Mouse (Mus musculus): ENCODE measurements at regions not wholly inside any gene's neighbourhood (a gene's known extent, or its start where the extent isn't known, plus 50 kb on each side); places are given as distances from the start of the nearest gene placed in this dataset.

DNA sequence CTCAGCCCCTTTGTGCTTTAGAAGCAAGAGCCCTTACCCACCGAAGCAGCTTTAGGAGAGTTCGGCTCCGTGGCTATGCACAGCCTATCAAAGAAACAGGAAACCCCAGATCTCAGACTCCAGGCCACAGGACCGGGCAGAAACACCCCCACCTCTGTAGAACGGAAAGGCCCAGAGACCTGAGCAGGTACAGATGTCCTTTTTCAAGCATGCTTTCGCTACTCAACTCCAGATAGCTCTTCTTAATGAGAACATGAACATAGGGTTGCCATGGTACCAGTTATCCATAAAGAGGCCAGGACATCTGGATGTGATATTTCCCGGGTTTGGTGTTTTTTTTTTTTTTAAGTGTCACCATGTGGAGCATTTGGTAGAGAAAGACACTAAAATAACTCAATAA lies 107.4 kb downstream of the Cdc5l start:
- no peaks in the 10 kb centered on the region for H3K9me3 ChIP-seq (replicated peaks; ENCODE audit: control insufficient read depth, low read length)
- WGBS (ENCODE audit: insufficient replicate concordance) = 48% methylated on average over 7 of the region's 7 CpGs
- no peak for ATAC-seq (ENCODE audit: low read depth)

DNA sequence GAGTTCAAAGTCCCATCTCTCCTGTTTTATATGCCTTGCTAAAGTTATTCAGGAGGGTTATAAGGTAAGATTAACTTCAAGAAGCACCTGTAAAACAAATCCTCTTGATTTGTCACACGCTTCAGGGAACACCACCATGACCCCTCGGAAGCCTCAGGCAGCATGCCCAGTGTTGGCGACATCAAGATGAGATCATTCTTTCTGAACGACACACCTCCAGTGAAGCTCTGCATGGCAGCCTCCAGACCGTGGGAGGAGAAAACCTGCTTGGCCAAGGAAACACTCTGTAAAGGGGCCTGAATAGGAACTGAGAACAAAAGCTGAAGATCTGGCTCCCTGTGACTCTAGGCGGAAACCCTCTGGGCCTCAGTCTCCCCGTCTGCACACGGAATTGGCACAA lies 110.7 kb downstream of the Cdc5l start:
- H3K36me3 ChIP-seq (ENCODE audit: control insufficient read depth, insufficient read depth) = no peaks in the 10 kb centered on the region
- ATAC-seq (ENCODE audit: low read depth) = no peak
- H3K9me3 ChIP-seq (replicated peaks; ENCODE audit: control insufficient read depth, low read length) = no peaks in the 10 kb centered on the region
- H3K9ac ChIP-seq (ENCODE audit: low read depth, low read length) = no peak overlapping the region
- no peak overlapping the region for H3K4me3 ChIP-seq (ENCODE audit: low read depth, low read length)
- WGBS (ENCODE audit: insufficient replicate concordance) = 65% methylated on average over 8 of the region's 8 CpGs
- H3K27ac ChIP-seq (ENCODE audit: low read length) = no peak overlapping the region
- no peak overlapping the region for H3K4me2 ChIP-seq (ENCODE audit: low read depth, low read length)
- no peaks in the 10 kb centered on the region for H3K27me3 ChIP-seq (ENCODE audit: control insufficient read depth, insufficient read depth, low read depth, low read length)
- H3K4me1 ChIP-seq (ENCODE audit: control insufficient read depth, low read depth, low read length) = no peaks in the 10 kb centered on the region

More for the DNA sequence above, 107.4 kb downstream of the Cdc5l start:
- H3K9ac ChIP-seq (ENCODE audit: low read depth, low read length) = no peak overlapping the region
- H3K4me3 ChIP-seq (ENCODE audit: low read depth, low read length) = no peak overlapping the region
- H3K36me3 ChIP-seq (ENCODE audit: control insufficient read depth, insufficient read depth) = no peaks in the 10 kb centered on the region
- H3K4me1 ChIP-seq (ENCODE audit: control insufficient read depth, low read depth, low read length) = no peaks in the 10 kb centered on the region
- no peak overlapping the region for H3K4me2 ChIP-seq (ENCODE audit: low read depth, low read length)
- H3K27me3 ChIP-seq (ENCODE audit: control insufficient read depth, insufficient read depth, low read depth, low read length) = no peaks in the 10 kb centered on the region
- H3K27ac ChIP-seq (ENCODE audit: low read length) = no peak overlapping the region

DNA sequence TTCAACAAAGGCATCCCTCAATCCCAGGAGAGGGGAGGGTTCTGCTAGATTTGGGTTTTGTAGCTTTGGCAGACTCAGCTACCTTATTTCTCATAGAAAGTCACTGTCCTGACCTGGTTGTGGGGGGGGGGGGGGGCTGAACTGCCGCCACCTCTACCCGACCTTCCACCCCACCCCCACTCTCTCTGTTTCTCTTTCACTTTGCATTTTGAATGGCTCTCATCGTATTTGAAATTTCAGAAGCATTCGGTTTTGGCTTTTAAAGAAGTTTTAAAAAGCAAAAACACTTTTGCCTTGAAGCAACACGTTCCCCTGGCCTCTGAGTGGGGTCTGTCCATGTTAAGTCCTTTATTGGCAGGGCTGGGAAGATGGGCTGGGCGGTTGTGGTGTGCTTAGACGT lies 113.5 kb downstream of the Cdc5l start:
- no peak overlapping the region for H3K4me2 ChIP-seq (ENCODE audit: low read depth, low read length)
- WGBS (ENCODE audit: insufficient replicate concordance) = 45% methylated on average over 7 of the region's 7 CpGs
- no peaks in the 10 kb centered on the region for H3K9me3 ChIP-seq (replicated peaks; ENCODE audit: control insufficient read depth, low read length)
- no peak overlapping the region for H3K27ac ChIP-seq (ENCODE audit: low read length)
- no peak for ATAC-seq (ENCODE audit: low read depth)
- H3K9ac ChIP-seq (ENCODE audit: low read depth, low read length) = no peak overlapping the region
- H3K4me1 ChIP-seq (ENCODE audit: control insufficient read depth, low read depth, low read length) = no peaks in the 10 kb centered on the region
- no peak overlapping the region for H3K4me3 ChIP-seq (ENCODE audit: low read depth, low read length)
- no peaks in the 10 kb centered on the region for H3K27me3 ChIP-seq (ENCODE audit: control insufficient read depth, insufficient read depth, low read depth, low read length)
- H3K36me3 ChIP-seq (ENCODE audit: control insufficient read depth, insufficient read depth) = no peaks in the 10 kb centered on the region

DNA sequence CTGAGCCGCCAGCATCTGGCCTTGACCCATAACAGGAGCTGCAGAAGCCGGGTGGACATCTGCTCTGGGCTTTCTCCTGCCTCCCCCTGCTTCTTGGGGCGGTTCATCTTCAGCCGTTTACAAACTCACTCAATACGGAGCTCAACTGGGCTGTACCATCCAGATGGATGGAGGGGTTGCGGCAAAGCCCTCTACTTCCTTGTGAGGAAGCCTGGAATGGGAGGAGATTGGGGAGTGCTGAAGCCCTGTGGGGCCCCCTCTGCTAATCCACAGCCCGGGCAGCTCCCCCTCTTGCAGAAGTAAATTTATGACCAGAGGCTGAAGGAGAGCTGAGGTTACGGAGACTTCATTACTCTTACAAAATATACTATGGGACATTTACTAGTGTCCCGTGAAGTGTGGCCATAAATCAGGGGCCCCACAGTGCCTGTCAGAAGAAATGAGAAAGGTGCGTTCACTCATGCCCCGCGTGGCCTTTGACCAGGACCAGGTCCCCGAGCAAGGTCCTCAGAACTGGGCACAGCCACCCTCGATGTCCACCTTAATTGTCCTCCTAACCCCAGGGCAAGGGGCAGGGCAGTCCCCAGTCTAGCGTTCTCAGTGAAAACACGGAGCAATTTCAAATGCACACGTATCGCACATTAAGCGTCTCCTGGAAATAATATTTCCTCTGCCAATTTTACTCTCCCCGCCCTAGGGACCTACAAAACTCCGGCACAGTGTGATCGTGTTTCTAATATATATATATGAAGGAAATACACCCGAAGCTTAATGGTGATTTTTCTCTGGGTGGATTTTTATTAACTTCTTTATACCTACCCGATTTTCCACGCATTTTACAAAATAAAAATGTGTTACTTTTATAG lies 115.1 kb downstream of the Cdc5l start:
- no peaks in the 10 kb centered on the region for H3K27me3 ChIP-seq (ENCODE audit: control insufficient read depth, insufficient read depth, low read depth, low read length)
- H3K27ac ChIP-seq (ENCODE audit: low read length) = no peak overlapping the region
- ATAC-seq (ENCODE audit: low read depth) = no peak
- H3K4me3 ChIP-seq (ENCODE audit: low read depth, low read length) = no peak overlapping the region
- no peaks in the 10 kb centered on the region for H3K9me3 ChIP-seq (replicated peaks; ENCODE audit: control insufficient read depth, low read length)
- 58% methylated on average over 25 of the region's 25 CpGs for WGBS (ENCODE audit: insufficient replicate concordance)
- no peaks in the 10 kb centered on the region for H3K36me3 ChIP-seq (ENCODE audit: control insufficient read depth, insufficient read depth)
- no peak overlapping the region for H3K9ac ChIP-seq (ENCODE audit: low read depth, low read length)
- H3K4me1 ChIP-seq (ENCODE audit: control insufficient read depth, low read depth, low read length) = no peaks in the 10 kb centered on the region
- H3K4me2 ChIP-seq (ENCODE audit: low read depth, low read length) = no peak overlapping the region

DNA sequence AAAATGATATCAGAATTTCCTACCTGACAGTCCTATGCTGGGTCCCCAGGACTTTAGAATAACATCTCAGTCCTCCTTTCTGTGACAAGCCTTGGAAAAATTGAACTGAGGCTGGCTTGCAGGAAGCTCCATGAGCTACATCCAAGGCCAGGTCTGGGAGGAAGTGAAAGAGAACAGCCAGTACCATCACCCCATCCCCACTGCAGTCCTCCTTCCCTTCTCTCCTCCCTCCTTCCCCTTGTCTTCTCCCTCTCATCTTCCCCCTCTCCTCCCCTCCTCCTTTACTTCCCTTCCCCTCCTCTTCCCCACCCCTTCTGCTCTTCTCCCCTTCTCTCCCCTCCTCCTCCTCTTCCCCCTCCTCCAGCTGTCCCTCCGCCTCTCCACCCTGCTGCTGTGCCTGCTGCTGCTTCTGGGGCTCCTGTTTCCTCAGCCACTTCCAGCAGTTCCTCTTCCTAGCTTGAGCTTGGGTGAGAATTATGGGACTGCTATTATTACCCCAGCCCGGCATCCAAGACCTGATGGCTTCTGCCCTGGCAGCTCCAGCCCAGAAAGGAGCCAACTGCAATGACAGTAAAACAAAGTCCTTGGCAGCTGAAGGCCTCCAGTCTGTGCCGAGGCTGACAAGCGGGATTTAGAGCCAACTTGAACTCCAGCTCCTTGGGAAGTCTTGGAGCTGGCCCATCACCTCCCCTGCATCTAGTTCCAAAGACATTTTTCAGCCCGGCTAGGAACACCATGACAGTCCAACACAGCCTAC lies 120.8 kb downstream of the Cdc5l start:
- H3K27me3 ChIP-seq (ENCODE audit: control insufficient read depth, insufficient read depth, low read depth, low read length) = no peaks in the 10 kb centered on the region
- 40% methylated on average over 5 of the region's 5 CpGs for WGBS (ENCODE audit: insufficient replicate concordance)
- no peaks in the 10 kb centered on the region for H3K36me3 ChIP-seq (ENCODE audit: control insufficient read depth, insufficient read depth)
- H3K4me2 ChIP-seq (ENCODE audit: low read depth, low read length) = no peak overlapping the region
- no peak for ATAC-seq (ENCODE audit: low read depth)
- H3K9ac ChIP-seq (ENCODE audit: low read depth, low read length) = no peak overlapping the region
- H3K9me3 ChIP-seq (replicated peaks; ENCODE audit: control insufficient read depth, low read length) = no peaks in the 10 kb centered on the region
- H3K4me3 ChIP-seq (ENCODE audit: low read depth, low read length) = no peak overlapping the region
- H3K4me1 ChIP-seq (ENCODE audit: control insufficient read depth, low read depth, low read length) = no peaks in the 10 kb centered on the region
- H3K27ac ChIP-seq (ENCODE audit: low read length) = no peak overlapping the region

DNA sequence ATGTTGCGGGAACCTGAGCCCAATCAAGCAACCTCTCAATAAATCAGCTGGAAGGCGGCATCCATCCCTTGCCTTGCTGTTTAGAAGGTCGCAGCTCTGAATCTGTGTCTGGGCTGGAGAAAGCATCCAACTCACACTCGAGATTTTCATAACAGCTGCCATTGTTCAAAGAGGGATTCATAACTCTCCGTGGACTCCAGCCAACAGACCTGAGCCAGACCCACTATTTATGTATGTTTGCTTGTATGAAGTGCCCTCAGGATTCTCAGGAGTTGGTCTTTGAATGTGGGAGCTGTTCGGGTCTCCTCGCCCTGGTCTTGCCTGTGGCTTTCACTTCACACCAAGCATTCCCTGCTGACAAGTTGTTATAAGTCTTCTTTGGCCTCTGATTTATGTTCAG lies 127.0 kb downstream of the Cdc5l start:
- Histone ChIP-seq H3K27ac (ENCODE audit: low read length) (no peak overlapping the region), H3K4me1 (ENCODE audit: control insufficient read depth, low read depth, low read length) (no peaks in the 10 kb centered on the region), H3K4me3 (ENCODE audit: low read depth, low read length) (no peak overlapping the region), H3K9ac (ENCODE audit: low read depth, low read length) (no peak overlapping the region), H3K27me3 (ENCODE audit: control insufficient read depth, insufficient read depth, low read depth, low read length) (no peaks in the 10 kb centered on the region), H3K9me3 (replicated peaks; ENCODE audit: control insufficient read depth, low read length) (no peaks in the 10 kb centered on the region), H3K36me3 (ENCODE audit: control insufficient read depth, insufficient read depth) (no peaks in the 10 kb centered on the region), H3K4me2 (ENCODE audit: low read depth, low read length) (no peak overlapping the region)
- 54% methylated on average over 7 of the region's 7 CpGs for WGBS (ENCODE audit: insufficient replicate concordance)
- no peak for ATAC-seq (ENCODE audit: low read depth)

DNA sequence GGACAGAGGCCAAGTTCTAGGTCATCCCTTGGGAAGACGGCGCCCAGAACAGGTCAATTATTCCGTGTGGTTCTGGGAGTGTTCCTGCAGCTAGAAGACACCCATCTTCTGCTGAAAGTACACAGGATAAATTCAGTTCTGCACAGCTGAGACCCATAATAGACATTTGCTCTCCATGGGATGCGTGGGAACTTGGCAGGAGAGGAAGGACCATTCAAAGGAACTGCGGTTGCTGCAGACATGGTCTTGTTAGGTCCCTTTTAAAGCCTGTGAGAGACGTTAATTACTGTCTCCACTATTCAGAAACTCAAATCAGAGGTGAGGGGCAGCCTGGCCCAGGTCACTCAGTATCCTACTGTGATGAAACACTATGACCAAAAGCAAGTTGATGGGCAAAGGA lies 130.4 kb downstream of the Cdc5l start:
- Histone ChIP-seq H3K4me2 (ENCODE audit: low read depth, low read length) (no peak overlapping the region), H3K9me3 (replicated peaks; ENCODE audit: control insufficient read depth, low read length) (no peaks in the 10 kb centered on the region), H3K4me1 (ENCODE audit: control insufficient read depth, low read depth, low read length) (no peaks in the 10 kb centered on the region), H3K27ac (ENCODE audit: low read length) (no peak overlapping the region), H3K36me3 (ENCODE audit: control insufficient read depth, insufficient read depth) (no peaks in the 10 kb centered on the region), H3K4me3 (ENCODE audit: low read depth, low read length) (no peak overlapping the region), H3K9ac (ENCODE audit: low read depth, low read length) (no peak overlapping the region), H3K27me3 (ENCODE audit: control insufficient read depth, insufficient read depth, low read depth, low read length) (no peaks in the 10 kb centered on the region)
- WGBS (ENCODE audit: insufficient replicate concordance) = 60% methylated on average over 6 of the region's 6 CpGs
- ATAC-seq (ENCODE audit: low read depth) = no peak

DNA sequence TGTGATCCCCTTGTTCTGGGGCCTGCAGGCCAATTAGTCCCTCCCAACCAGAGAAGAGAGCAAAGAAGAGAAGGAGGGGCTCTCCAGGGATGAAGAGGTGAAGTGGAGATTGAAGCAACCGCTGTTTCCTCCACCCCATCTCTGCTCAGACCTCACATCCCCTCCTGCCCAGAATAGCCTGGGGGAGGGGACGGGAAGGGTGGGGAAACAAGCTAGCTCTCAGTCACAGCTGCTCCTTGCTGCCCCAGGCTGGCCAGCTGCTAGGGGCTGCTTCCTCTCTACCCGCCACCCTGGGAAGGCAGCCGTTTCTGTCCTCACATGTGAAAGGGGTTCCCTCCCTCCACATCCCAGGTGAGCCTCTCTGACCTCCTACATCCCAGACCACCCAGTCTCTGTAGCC lies 135.2 kb downstream of the Cdc5l start:
- Histone ChIP-seq H3K36me3 (ENCODE audit: control insufficient read depth, insufficient read depth) (no peaks in the 10 kb centered on the region), H3K9ac (ENCODE audit: low read depth, low read length) (no peak overlapping the region), H3K27ac (ENCODE audit: low read length) (peak overlapping the region; percentile 37), H3K4me2 (ENCODE audit: low read depth, low read length) (no peak overlapping the region), H3K4me3 (ENCODE audit: low read depth, low read length) (no peak overlapping the region), H3K9me3 (replicated peaks; ENCODE audit: control insufficient read depth, low read length) (no peaks in the 10 kb centered on the region), H3K27me3 (ENCODE audit: control insufficient read depth, insufficient read depth, low read depth, low read length) (no peaks in the 10 kb centered on the region), H3K4me1 (ENCODE audit: control insufficient read depth, low read depth, low read length) (no peaks in the 10 kb centered on the region)
- WGBS (ENCODE audit: insufficient replicate concordance) = 14% methylated on average over 4 of the region's 4 CpGs
- no peak; the same call in 1 of the 2 replicates for ATAC-seq (ENCODE audit: low read depth)

DNA sequence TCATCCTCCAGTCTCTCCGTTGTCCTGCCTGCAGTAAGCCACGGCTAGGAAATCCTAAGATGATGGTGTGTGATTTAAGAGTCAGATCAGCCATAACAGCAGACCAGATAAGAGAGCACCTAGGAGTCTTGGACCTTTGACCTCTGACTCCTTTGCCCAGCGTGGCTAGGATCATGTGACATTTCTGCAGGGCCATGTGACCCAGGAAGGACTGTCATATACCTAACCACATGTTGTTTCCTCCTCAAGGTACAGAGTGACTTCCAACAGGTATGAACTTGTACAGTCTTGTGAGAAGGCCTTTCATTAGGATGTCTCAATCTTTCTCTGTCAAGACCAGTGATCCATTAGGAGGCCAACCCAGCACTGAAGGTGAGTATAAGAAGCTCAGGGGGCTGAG lies 135.7 kb downstream of the Cdc5l start:
- H3K9ac ChIP-seq (ENCODE audit: low read depth, low read length) = no peak overlapping the region
- no peak for ATAC-seq (ENCODE audit: low read depth)
- H3K4me2 ChIP-seq (ENCODE audit: low read depth, low read length) = no peak overlapping the region
- no peak overlapping the region for H3K4me3 ChIP-seq (ENCODE audit: low read depth, low read length)
- no peaks in the 10 kb centered on the region for H3K36me3 ChIP-seq (ENCODE audit: control insufficient read depth, insufficient read depth)
- no peaks in the 10 kb centered on the region for H3K9me3 ChIP-seq (replicated peaks; ENCODE audit: control insufficient read depth, low read length)
- no peaks in the 10 kb centered on the region for H3K27me3 ChIP-seq (ENCODE audit: control insufficient read depth, insufficient read depth, low read depth, low read length)
- no peaks in the 10 kb centered on the region for H3K4me1 ChIP-seq (ENCODE audit: control insufficient read depth, low read depth, low read length)
- no peak overlapping the region; the same call in 1 of the 2 replicates for H3K27ac ChIP-seq (ENCODE audit: low read length)
- 46% methylated on average over 3 of the region's 3 CpGs for WGBS (ENCODE audit: insufficient replicate concordance)
